8 mouse cellular contexts compared by ENCODE assay signal in genomic region chr19:5151331-5151730, GRCm38 (mm10). TPM values are rescaled to one million over a fixed set of nuclear protein-coding genes. Genes with fewer than 3 reads are reported as not detected.
DNase-seq lines count a peak whose midpoint lies in the region; ATAC-seq lines count a peak whose summit lies in the region.

No protein-coding gene starts in this region.

- no peak overlapping the region for H3K9ac ChIP-seq in forebrain, embryonic 16.5 days (replicated peaks; ENCODE audit: low read depth, low read length)
- no peak overlapping the region for H3K9ac ChIP-seq in limb, embryonic 15.5 days
- H3K9ac ChIP-seq in neural tube, embryonic 14.5 days (replicated peaks; ENCODE audit: low read depth, low read length) = no peak overlapping the region

- H3K27me3 ChIP-seq in forebrain, embryonic 16.5 days (replicated peaks; ENCODE audit: control insufficient read depth, insufficient read depth, low read length) = no peaks in the 10 kb centered on the region
- no peaks in the 10 kb centered on the region for H3K27me3 ChIP-seq in limb, embryonic 15.5 days
- no peaks in the 10 kb centered on the region for H3K27me3 ChIP-seq in neural tube, embryonic 14.5 days (ENCODE audit: control insufficient read depth, insufficient read depth, low read length)

- H3K9me3 ChIP-seq in forebrain, embryonic 16.5 days (ENCODE audit: control insufficient read depth, low read length) = no peaks in the 10 kb centered on the region
- H3K9me3 ChIP-seq in limb, embryonic 15.5 days = no peaks in the 10 kb centered on the region
- no peaks in the 10 kb centered on the region for H3K9me3 ChIP-seq in neural tube, embryonic 14.5 days (ENCODE audit: control insufficient read depth, low read length)

- DNase-seq in urinary bladder, postnatal 36 days (ENCODE audit: low spot score in 2 of 2) = peak; percentile 13 to 28
- no peak for DNase-seq in urinary bladder, postnatal 10 days (ENCODE audit: low spot score)
- DNase-seq in cerebellum, adult 11 months = peak; percentile 85
- DNase-seq in kidney, adult 9 months = peak; percentile 57
- peak; percentile 12 to 55 for DNase-seq in thymus, postnatal 10 days (ENCODE audit: low spot score in 2 of 2)

- ATAC-seq in forebrain, embryonic 16.5 days = peak; percentile 54; the same call in 1 of the 2 replicates
- 0 out of 2 replicates have a peak, but pooled peaks have one; percentile 61 for ATAC-seq in limb, embryonic 15.5 days (ENCODE audit: insufficient number of reproducible peaks, low FRiP score, low TSS enrichment, low read depth)
- ATAC-seq in neural tube, embryonic 14.5 days (ENCODE audit: low read depth) = peak; percentile 28; the same call in 1 of the 2 replicates

- WGBS in forebrain, embryonic 16.5 days = 32% methylated on average over 3 of the region's 3 CpGs
- 42% methylated on average over 3 of the region's 3 CpGs for WGBS in limb, embryonic 15.5 days
- WGBS in neural tube, embryonic 14.5 days = 33% methylated on average over 3 of the region's 3 CpGs

- no peaks in the 10 kb centered on the region for H3K4me1 ChIP-seq in forebrain, embryonic 16.5 days (replicated peaks; ENCODE audit: control insufficient read depth, insufficient read depth, low read length)
- no peaks in the 10 kb centered on the region for H3K4me1 ChIP-seq in limb, embryonic 15.5 days
- H3K4me1 ChIP-seq in neural tube, embryonic 14.5 days (ENCODE audit: control insufficient read depth, insufficient read depth, low read length) = no peaks in the 10 kb centered on the region

- 0 out of 2 replicates have a peak, but pooled peaks cover 9% of the 10 kb centered on the region for H3K36me3 ChIP-seq in forebrain, embryonic 16.5 days (ENCODE audit: control insufficient read depth, insufficient read depth)
- peaks cover 56% of the 10 kb centered on the region for H3K36me3 ChIP-seq in limb, embryonic 15.5 days
- peaks cover 12% of the 10 kb centered on the region; the same call in 1 of the 2 replicates for H3K36me3 ChIP-seq in neural tube, embryonic 14.5 days (ENCODE audit: control insufficient read depth, insufficient read depth, low read length)

- no peak overlapping the region for H3K4me3 ChIP-seq in forebrain, embryonic 16.5 days (replicated peaks; ENCODE audit: low read length)
- no peak overlapping the region for H3K4me3 ChIP-seq in limb, embryonic 15.5 days
- no peak overlapping the region for H3K4me3 ChIP-seq in neural tube, embryonic 14.5 days (ENCODE audit: low read depth, low read length)

- H3K4me2 ChIP-seq in forebrain, embryonic 16.5 days (ENCODE audit: low read length) = no peak overlapping the region
- no peak overlapping the region for H3K4me2 ChIP-seq in limb, embryonic 15.5 days
- H3K4me2 ChIP-seq in neural tube, embryonic 14.5 days (ENCODE audit: low read depth, low read length) = no peak overlapping the region

- no peak overlapping the region for H3K27ac ChIP-seq in forebrain, embryonic 16.5 days (ENCODE audit: low read length)
- no peak overlapping the region for H3K27ac ChIP-seq in limb, embryonic 15.5 days
- no peak overlapping the region for H3K27ac ChIP-seq in neural tube, embryonic 14.5 days (ENCODE audit: low read depth, low read length)

RNA-seq across cellular contexts. Expression of gene Klc2, which starts 33.0 kb away (rescaled TPM):
- 48.1 and 55.5 TPM in 2 replicates for polyA plus RNA-seq in forebrain, embryonic 16.5 days (2015; fragmentation: Nextera tagmentation; extraction: Ambion mirVana)
- 13.0 and 16.9 TPM in 2 replicates for polyA plus RNA-seq in limb, embryonic 15.5 days (2015; fragmentation: Nextera tagmentation; extraction: Ambion mirVana)
- 84.6 and 91.9 TPM in 2 replicates for polyA plus RNA-seq in neural tube, embryonic 14.5 days (2014; fragmentation: Nextera tagmentation; extraction: Ambion mirVana)

RNA-seq across cellular contexts. Expression of gene Rab1b, which starts 44.5 kb away (rescaled TPM):
- polyA plus RNA-seq in forebrain, embryonic 16.5 days (2015; fragmentation: Nextera tagmentation; extraction: Ambion mirVana) = 239 and 241 TPM in 2 replicates
- polyA plus RNA-seq in limb, embryonic 15.5 days (2015; fragmentation: Nextera tagmentation; extraction: Ambion mirVana) = 239 and 270 TPM in 2 replicates
- polyA plus RNA-seq in neural tube, embryonic 14.5 days (2014; fragmentation: Nextera tagmentation; extraction: Ambion mirVana) = 199 and 222 TPM in 2 replicates

RNA-seq across cellular contexts. Expression of gene Cnih2, which starts 53.0 kb away (rescaled TPM):
- 297 and 347 TPM in 2 replicates for polyA plus RNA-seq in forebrain, embryonic 16.5 days (2015; fragmentation: Nextera tagmentation; extraction: Ambion mirVana)
- 17.6 and 26.3 TPM in 2 replicates for polyA plus RNA-seq in limb, embryonic 15.5 days (2015; fragmentation: Nextera tagmentation; extraction: Ambion mirVana)
- polyA plus RNA-seq in neural tube, embryonic 14.5 days (2014; fragmentation: Nextera tagmentation; extraction: Ambion mirVana) = 433 and 499 TPM in 2 replicates

Comparison
In these comparisons a context has a peak if more than half of its experiments do, and no peak if none do; other contexts are left out.
1. RNA of gene Cnih2, which starts 53.0 kb away (polyA plus RNA-seq): 433 to 499 TPM in neural tube, embryonic 14.5 days and 297 to 347 TPM in forebrain, embryonic 16.5 days; 17.6 to 26.3 TPM in limb, embryonic 15.5 days; every median in the first group is over 10 times any median in the second.
2. Peak in every context shown above with its lines, with median percentiles within 50 percentile points of each other: ATAC-seq.